Mouse (Mus musculus) bone marrow macrophage, adult 2 months (primary cell): ENCODE data around the gene Kcnq2. TPM values are rescaled to one million over a fixed set of nuclear protein-coding genes. Genes with fewer than 3 reads are reported as not detected.
A peak's percentile ranks its signal among the peaks of the same experiment; 100 is the strongest.

Experiments
- H3K27ac ChIP-seq: 2 replicates; pipeline ENCODE4 v1.5.1; 2012; ENCODE audit warnings: low read depth, low read length; ENCODE audit not compliant: insufficient read depth
- H3K4me1 ChIP-seq: 2 replicates; pipeline ENCODE4 v1.6.1; 2012; ENCODE audit warnings: low read length; ENCODE audit not compliant: control insufficient read depth, insufficient read depth
- H3K4me3 ChIP-seq: 2 replicates; pipeline ENCODE4 v1.5.1; 2012; ENCODE audit warnings: mild to moderate bottlenecking, low read length, moderate library complexity; ENCODE audit not compliant: insufficient read depth
- CTCF ChIP-seq: IDR thresholded peaks from 2 replicates; pipeline ENCODE4 v1.5.1; 2012; ENCODE audit warnings: low read depth, mild to moderate bottlenecking, low read length, moderate library complexity
- POLR2A ChIP-seq: IDR thresholded peaks from 2 replicates; pipeline ENCODE4 v1.6.1; 2012; ENCODE audit warnings: mild to moderate bottlenecking, low read depth, low read length, borderline replicate concordance
- polyA plus RNA-seq: library from polyadenylated mRNA; stranded (reverse); fragments of >200 nt; gene quantifications from 2 replicates; pipeline ENCODE4 v1.2.4, GENCODE M21; 2012; ENCODE audit not compliant: missing spikeins, insufficient read depth, insufficient read length

The Kcnq2 gene
- polyA plus RNA-seq, 1 experiment = not detected

DNA sequence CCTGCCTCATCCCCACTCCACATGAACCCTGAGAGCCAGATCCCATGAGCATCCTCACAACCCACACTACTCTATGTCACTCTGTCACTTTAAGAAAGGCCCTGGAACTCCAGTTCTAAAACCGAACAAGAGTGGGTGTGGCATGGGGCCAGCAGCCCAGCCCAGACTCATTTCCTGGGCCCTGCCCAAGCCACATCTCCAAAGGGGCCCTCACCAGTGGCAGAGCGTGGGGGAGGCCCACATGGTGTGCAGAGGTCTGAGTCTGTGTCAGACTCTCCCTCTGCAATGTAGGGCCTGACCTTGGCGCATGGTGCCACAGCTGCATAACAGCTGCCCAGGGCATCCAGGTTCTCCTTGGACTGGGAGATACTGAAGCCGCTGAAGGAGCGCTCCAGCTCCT, 54.2 kb downstream of the Kcnq2 start:
- Histone ChIP-seq H3K4me3 (no peak overlapping the region), H3K4me1 (no peaks in the 10 kb centered on the region), H3K27ac (no peak overlapping the region)
- TF ChIP-seq CTCF (no peak), POLR2A (no peak)

DNA sequence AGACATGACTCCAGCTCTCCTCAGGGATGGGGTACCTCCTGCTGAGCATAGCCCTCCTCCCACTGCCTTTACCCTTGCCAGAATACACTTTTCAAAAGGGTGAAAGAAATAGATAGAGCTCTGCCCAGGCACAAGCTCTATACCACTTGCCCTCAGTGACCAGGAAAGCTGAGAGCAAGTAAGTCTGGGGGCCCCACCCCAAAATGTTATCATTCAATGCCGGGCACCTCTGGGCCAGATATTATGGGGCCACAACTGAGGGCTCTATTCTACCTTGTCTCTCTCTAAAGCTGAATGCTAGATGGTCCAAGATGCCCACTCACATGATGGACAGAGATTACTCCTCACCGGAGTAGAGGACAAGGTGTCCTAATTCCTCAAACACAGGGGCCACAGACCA, 55.6 kb downstream of the Kcnq2 start:
- Histone ChIP-seq H3K4me1 (no peaks in the 10 kb centered on the region), H3K4me3 (no peak overlapping the region), H3K27ac (no peak overlapping the region)
- TF ChIP-seq CTCF (no peak), POLR2A (no peak)

DNA sequence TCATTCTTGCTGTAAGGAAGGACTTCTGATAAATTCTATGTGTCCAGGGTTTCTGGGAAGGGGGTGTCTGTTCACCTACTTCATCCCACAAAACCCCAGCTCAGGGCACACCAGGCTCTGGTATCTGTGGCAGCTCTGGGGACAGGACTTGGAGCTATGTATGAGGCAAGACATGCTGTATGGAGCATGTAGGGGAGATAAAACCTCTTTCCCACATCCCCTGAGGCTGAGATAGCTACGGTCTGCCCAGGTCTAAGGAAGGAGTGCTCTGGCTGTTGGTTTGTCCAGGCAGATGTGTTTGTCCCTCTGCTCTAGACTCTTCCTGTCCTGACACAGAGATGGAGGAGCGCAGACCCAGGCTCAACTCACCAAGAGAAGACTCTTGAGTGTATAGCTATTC, 56.2 kb downstream of the Kcnq2 start:
- Histone ChIP-seq H3K4me3 (no peak overlapping the region), H3K4me1 (no peaks in the 10 kb centered on the region), H3K27ac (no peak overlapping the region)
- no peak for TF ChIP-seq CTCF
- TF ChIP-seq POLR2A = no peak

DNA sequence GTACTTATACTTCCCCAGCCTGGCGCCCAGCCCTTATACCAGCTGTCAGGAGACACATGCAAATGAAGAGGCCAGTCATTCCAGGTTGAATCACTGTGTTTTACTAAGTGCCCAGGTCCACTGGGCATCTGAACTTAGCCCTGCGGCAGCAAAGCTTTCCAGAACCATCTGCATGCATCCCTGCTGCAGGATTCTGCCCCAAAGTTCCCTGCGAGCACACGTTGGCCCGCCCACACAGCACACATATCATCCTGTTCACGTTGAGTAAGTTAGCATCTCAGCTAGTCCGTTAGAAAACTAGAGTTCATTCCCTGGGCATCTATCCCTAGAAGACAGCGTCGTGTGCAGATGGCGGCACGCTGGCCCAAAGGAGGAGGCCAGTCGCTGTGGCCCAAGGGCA, 59.6 kb downstream of the Kcnq2 start:
- no peak overlapping the region for H3K27ac ChIP-seq
- no peak overlapping the region for H3K4me3 ChIP-seq
- H3K4me1 ChIP-seq = no peaks in the 10 kb centered on the region
- no peak for TF ChIP-seq CTCF
- TF ChIP-seq POLR2A = no peak

DNA sequence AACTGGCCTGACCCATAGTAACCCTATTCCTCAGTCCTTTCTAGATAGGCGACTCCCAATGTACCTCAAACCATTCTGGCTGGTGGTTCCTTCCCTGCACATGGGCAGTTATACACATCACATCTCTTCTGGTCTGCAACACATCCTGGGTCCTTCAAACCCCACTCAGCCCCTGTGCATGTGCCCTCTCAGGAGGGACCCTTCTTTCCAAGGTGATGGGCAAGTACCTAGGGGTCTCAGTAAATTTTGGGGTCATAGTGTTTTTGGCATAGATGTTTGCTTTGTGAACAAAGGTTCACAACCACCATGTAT, 62.7 kb downstream of the Kcnq2 start:
- no peaks in the 10 kb centered on the region for H3K4me1 ChIP-seq
- H3K27ac ChIP-seq = no peak overlapping the region
- no peak overlapping the region for H3K4me3 ChIP-seq
- TF ChIP-seq CTCF (no peak), POLR2A (no peak)

DNA sequence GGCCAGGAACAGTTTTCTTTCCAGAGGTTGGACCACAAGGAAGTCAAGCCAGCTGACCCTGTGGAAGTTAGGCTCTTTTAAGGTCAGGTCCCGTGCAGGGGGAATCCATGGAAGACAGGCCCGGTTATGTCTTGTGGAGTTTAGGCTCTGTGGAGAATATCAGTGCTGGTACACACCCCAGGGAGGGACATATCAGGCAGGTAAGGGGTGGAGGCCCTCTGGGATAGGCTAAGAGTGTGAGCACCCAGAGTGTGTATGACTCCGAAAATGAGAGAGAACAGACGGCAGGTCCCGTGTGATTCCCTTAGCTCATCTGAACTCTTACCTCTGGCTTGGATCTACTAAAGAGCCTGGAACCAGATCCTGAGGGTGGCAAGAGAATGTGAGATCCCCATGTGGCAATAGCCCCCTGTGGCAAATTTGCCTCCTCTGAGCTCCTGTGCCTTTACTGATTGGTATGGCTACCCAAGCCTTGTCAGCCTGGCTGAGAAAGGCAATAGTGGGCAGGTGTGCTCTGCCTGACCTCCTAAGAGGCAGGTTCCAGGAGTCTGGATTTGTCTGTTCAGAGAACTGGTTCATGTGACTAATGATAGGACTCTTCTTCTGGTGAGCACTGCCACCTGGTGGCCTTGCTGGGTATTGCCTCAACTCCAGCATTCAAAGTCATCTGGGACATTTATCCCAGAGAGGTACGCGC, 63.2 kb downstream of the Kcnq2 start:
- Histone ChIP-seq H3K27ac (no peak overlapping the region), H3K4me1 (no peaks in the 10 kb centered on the region), H3K4me3 (no peak overlapping the region)
- TF ChIP-seq POLR2A (no peak), CTCF (peak; percentile 83)

DNA sequence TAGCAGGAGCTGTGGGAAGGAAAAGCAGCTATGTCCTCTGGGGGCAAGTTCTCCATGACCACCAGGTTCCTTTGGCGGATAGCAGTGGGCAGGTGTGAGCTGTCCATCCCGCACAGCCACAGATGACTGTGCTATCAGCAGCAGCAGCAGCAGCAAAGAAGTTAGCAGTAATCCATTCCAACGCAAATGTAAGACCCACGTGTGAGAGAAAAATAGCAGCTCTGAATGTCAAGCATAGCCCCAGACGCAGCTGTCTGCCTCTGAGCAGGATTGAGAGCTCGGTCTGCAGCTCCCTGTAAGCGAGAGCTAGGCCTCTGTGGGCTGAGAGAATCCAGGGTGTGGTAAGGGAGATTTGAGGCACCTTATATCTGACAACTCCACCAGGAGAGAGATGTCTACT, 65.0 kb downstream of the Kcnq2 start:
- TF ChIP-seq POLR2A = no peak
- TF ChIP-seq CTCF = no peak
- H3K4me3 ChIP-seq = no peak overlapping the region
- H3K4me1 ChIP-seq = no peaks in the 10 kb centered on the region
- H3K27ac ChIP-seq = no peak overlapping the region

DNA sequence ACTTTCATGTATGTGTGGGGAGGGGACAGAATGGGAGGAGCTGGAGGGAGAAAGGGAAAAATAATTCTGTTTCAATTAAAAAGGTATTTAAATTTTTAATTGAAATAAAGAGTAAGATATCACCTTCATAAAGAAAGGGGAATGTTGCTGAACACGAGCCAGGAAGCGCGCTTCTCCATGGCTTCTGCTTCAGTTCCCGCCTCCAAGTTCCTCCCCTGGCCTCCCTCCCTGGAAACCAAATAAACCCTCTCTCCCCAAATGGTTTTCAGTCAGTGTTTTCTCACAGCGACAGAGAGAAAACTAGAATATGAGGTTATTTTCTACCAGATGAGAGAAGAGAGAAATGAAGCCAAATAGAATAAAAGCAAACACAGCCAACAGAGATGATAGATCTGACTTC, 66.6 kb downstream of the Kcnq2 start:
- no peak for TF ChIP-seq POLR2A
- TF ChIP-seq CTCF = no peak
- Histone ChIP-seq H3K4me1 (no peaks in the 10 kb centered on the region), H3K4me3 (no peak overlapping the region), H3K27ac (no peak overlapping the region)

DNA sequence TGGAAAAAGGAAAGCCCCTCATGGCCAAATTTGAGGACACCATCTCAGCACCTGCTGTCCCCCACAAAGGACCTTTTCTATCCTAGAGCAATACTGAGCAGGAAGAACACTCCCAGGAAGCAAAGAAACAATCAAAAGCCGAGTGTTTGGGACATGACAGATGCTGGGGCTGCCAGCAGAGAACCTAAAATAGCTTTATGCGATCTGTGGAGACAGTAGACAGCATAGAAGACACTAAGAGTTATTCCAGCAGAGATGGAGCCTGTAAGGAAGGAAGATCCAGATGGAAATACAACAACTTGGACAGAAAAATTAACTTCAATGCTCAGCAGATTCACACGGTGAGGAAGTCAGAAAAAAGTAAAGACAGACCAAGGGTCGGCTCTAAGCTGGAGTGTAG, 69.3 kb downstream of the Kcnq2 start:
- Histone ChIP-seq H3K4me1 (no peaks in the 10 kb centered on the region), H3K4me3 (no peak overlapping the region), H3K27ac (no peak overlapping the region)
- TF ChIP-seq POLR2A = no peak
- no peak for TF ChIP-seq CTCF

DNA sequence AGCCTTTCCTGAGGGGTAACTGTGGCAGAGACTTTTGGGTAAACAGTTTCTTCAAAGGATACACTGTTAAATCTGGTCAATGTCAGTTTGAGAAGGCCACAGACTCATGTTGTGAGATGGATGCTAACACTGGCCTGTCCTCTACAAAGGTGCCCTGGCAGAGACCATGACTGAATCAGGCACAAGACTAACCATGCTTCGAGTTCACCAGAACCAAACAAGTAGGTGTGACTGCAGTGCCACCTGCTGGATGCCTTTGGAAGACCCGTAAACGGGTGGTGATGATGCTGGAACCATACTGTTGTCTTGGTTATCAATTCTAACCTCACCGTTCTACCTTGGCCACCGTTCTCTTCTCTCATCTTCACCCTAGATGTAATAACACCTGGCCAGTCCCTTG, 75.0 kb downstream of the Kcnq2 start:
- no peaks in the 10 kb centered on the region for H3K4me1 ChIP-seq
- TF ChIP-seq CTCF (peak; percentile 58), POLR2A (no peak)
- H3K4me3 ChIP-seq = no peak overlapping the region
- H3K27ac ChIP-seq = no peak overlapping the region

DNA sequence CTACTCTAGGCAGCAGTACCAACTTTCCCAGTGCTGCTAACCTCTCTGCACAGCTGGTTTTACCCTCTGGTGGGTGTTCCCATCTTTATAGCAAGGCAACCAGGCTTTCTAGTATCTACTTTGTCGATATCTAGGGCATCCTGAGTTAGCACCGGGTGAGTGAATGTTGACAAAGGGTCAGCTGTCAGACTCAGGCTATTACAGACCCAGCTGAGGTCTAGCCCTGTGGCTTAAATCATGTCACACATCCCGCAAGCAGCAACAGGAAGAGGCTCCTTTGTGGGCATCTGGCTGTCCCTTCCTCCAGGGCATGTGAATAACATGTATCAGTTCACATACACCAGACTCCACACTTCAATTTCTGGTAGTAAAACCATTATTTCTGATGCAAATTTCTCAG, 76.9 kb downstream of the Kcnq2 start:
- Histone ChIP-seq H3K4me3 (no peak overlapping the region), H3K27ac (no peak overlapping the region), H3K4me1 (no peaks in the 10 kb centered on the region)
- TF ChIP-seq POLR2A (no peak), CTCF (no peak)
